In the genomic region with DNA sequence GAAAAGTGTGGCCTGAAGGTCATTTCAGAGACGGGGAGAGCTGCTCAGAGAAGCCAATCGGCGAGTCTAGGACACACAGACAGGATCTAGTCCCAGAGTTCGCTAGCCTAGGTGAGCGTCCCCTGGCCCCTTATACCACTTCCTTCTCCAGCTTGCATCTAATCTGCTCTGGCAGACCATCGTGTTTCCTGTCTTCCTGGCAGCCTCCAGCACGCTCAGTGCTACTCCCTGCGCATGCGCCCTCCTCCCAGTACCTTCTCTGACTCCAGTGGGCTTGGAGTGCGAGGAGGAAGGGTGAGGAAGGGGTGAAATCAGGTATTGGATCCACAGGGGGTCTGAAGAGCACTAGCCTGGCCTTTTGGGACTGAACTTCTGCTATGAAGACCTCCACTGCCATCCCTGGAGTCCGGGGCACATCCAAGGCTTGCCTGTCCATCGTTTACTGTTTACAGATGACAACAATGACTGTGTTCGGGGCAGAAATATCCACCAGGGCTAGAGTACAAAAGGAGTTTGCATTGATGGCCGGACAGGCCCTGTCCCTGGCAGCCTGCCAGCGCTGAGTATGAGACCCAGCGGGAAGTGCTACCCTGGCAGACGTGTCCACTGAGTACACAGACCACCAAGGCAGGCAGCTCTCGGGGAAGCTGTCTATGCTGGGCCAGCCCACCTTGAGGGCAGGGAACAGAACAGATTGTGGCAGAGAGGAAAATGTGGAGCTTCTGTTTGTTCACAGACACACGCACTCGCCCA, we compare ENCODE assay signal across 8 mouse cellular contexts. TPM values are rescaled to one million over a fixed set of nuclear protein-coding genes. Genes with fewer than 3 reads are reported as not detected.
DNase-seq lines count a peak whose midpoint lies in the region; ATAC-seq and TF ChIP-seq lines count a peak whose summit lies in the region.

No protein-coding gene starts in this region.

- no peak overlapping the region for H3K9ac ChIP-seq in hindbrain, embryonic 11.5 days (ENCODE audit: low read depth, low read length)
- H3K9ac ChIP-seq in hindbrain, embryonic 14.5 days, result no peak overlapping the region
- no peak overlapping the region; the same call in 1 of the 2 replicates for H3K9ac ChIP-seq in liver, embryonic 12.5 days
- H3K9ac ChIP-seq in midbrain, postnatal 0 days (replicated peaks; ENCODE audit: low read length, poor library complexity, severe bottlenecking), result no peak overlapping the region

- WGBS in hindbrain, embryonic 11.5 days, result 70% methylated on average over 20 of the region's 20 CpGs
- WGBS in hindbrain, embryonic 14.5 days, result 61% methylated on average over 20 of the region's 20 CpGs
- WGBS in liver, embryonic 12.5 days (ENCODE audit: insufficient replicate concordance), result 26% methylated on average over 20 of the region's 20 CpGs
- 64% methylated on average over 20 of the region's 20 CpGs for WGBS in midbrain, postnatal 0 days

- H3K4me1 ChIP-seq in hindbrain, embryonic 11.5 days (replicated peaks; ENCODE audit: control insufficient read depth, insufficient read depth, low read length), result no peaks in the 10 kb centered on the region
- peaks cover 7% of the 10 kb centered on the region; the same call in 1 of the 2 replicates for H3K4me1 ChIP-seq in hindbrain, embryonic 14.5 days (replicated peaks; ENCODE audit: control insufficient read depth, insufficient read depth, low read length)
- peaks cover 32% of the 10 kb centered on the region for H3K4me1 ChIP-seq in liver, embryonic 12.5 days
- H3K4me1 ChIP-seq in midbrain, postnatal 0 days (ENCODE audit: insufficient read depth, low read length), result no peaks in the 10 kb centered on the region

- H3K36me3 ChIP-seq in hindbrain, embryonic 11.5 days (ENCODE audit: control insufficient read depth, insufficient read depth, low read length), result no peaks in the 10 kb centered on the region
- no peaks in the 10 kb centered on the region for H3K36me3 ChIP-seq in hindbrain, embryonic 14.5 days (replicated peaks; ENCODE audit: control insufficient read depth, insufficient read depth)
- H3K36me3 ChIP-seq in liver, embryonic 12.5 days, result no peaks in the 10 kb centered on the region
- no peaks in the 10 kb centered on the region for H3K36me3 ChIP-seq in midbrain, postnatal 0 days (ENCODE audit: insufficient read depth, low read length)

- H3K27ac ChIP-seq in hindbrain, embryonic 11.5 days (ENCODE audit: low read depth, low read length), result no peak overlapping the region
- H3K27ac ChIP-seq in hindbrain, embryonic 14.5 days, result no peak overlapping the region
- peak overlapping the region; percentile 50 for H3K27ac ChIP-seq in liver, embryonic 12.5 days
- no peak overlapping the region for H3K27ac ChIP-seq in midbrain, postnatal 0 days (ENCODE audit: low read depth, low read length)

- no peaks in the 10 kb centered on the region for H3K9me3 ChIP-seq in hindbrain, embryonic 11.5 days (ENCODE audit: control insufficient read depth, low read length)
- H3K9me3 ChIP-seq in hindbrain, embryonic 14.5 days (ENCODE audit: control insufficient read depth, low read length), result no peaks in the 10 kb centered on the region
- H3K9me3 ChIP-seq in liver, embryonic 12.5 days (replicated peaks), result no peaks in the 10 kb centered on the region
- H3K9me3 ChIP-seq in midbrain, postnatal 0 days (ENCODE audit: low read length), result no peaks in the 10 kb centered on the region

- no peak overlapping the region for H3K4me2 ChIP-seq in hindbrain, embryonic 11.5 days (replicated peaks; ENCODE audit: low read depth, low read length)
- no peak overlapping the region for H3K4me2 ChIP-seq in hindbrain, embryonic 14.5 days (replicated peaks)
- peak overlapping the region; percentile 59 for H3K4me2 ChIP-seq in liver, embryonic 12.5 days
- H3K4me2 ChIP-seq in midbrain, postnatal 0 days (ENCODE audit: low read depth, low read length, poor library complexity, severe bottlenecking), result no peak overlapping the region

- ATAC-seq in hindbrain, embryonic 11.5 days (ENCODE audit: low FRiP score), result 0 out of 2 replicates have a peak, but pooled peaks have one; percentile 21
- ATAC-seq in hindbrain, embryonic 14.5 days (ENCODE audit: low FRiP score), result no peak
- peak; percentile 52 for ATAC-seq in liver, embryonic 12.5 days
- no peak for ATAC-seq in midbrain, postnatal 0 days (ENCODE audit: low FRiP score)

- H3K27me3 ChIP-seq in hindbrain, embryonic 11.5 days (ENCODE audit: control insufficient read depth, insufficient read depth, low read length), result no peaks in the 10 kb centered on the region
- H3K27me3 ChIP-seq in hindbrain, embryonic 14.5 days (ENCODE audit: control insufficient read depth, insufficient read depth, low read length), result no peaks in the 10 kb centered on the region
- H3K27me3 ChIP-seq in liver, embryonic 12.5 days (replicated peaks), result no peaks in the 10 kb centered on the region
- H3K27me3 ChIP-seq in midbrain, postnatal 0 days (ENCODE audit: insufficient read depth, low read length), result no peaks in the 10 kb centered on the region

- no peak for TF ChIP-seq CTCF in midbrain, postnatal 0 days (IDR thresholded peaks at IDR 0.05)

- no peak overlapping the region for H3K4me3 ChIP-seq in hindbrain, embryonic 11.5 days (ENCODE audit: low read depth, low read length)
- no peak overlapping the region for H3K4me3 ChIP-seq in hindbrain, embryonic 14.5 days (replicated peaks; ENCODE audit: low read length)
- 0 out of 2 replicates have a peak overlapping the region, but pooled peaks have one; percentile 8 for H3K4me3 ChIP-seq in liver, embryonic 12.5 days
- H3K4me3 ChIP-seq in midbrain, postnatal 0 days (ENCODE audit: low read depth, low read length), result no peak overlapping the region

- DNase-seq in hindbrain, embryonic 11.5 days (ENCODE audit: low spot score), result peak; percentile 35
- DNase-seq in hindbrain, embryonic 14.5 days (ENCODE audit: low spot score), result no peak
- peak; percentile 74 to 79 for DNase-seq in cerebellum, postnatal 14 days
- peak; percentile 63 for DNase-seq in heart, postnatal 4 days
- DNase-seq in midbrain, postnatal 0 days (ENCODE audit: low spot score), result peak; percentile 36
- DNase-seq in layer of hippocampus, adult 9-10 months (ENCODE audit: low spot score), result no peak
- no peak for DNase-seq in urinary bladder, postnatal 14 days (ENCODE audit: low spot score)

RNA-seq across cellular contexts. Expression of a gene that starts 1.9 kb away (rescaled TPM):
- 15.5 and 15.9 TPM in 2 replicates for polyA plus RNA-seq in hindbrain, embryonic 11.5 days (2014; fragmentation: Nextera tagmentation; extraction: Ambion mirVana)
- 16.6 and 17.3 TPM in 2 replicates for polyA plus RNA-seq in hindbrain, embryonic 14.5 days (2014; fragmentation: Nextera tagmentation; extraction: Ambion mirVana)
- 100 to 1,000 TPM; 260 to 270 TPM for total RNA-seq in heart, postnatal 4 days (2021)
- polyA plus RNA-seq in liver, embryonic 12.5 days (2016; fragmentation: Nextera tagmentation; extraction: Ambion mirVana), result 9.4 and 9.9 TPM in 2 replicates
- total RNA-seq in midbrain, postnatal 0 days (2014; rRNA removed), result 18.6 and 22.0 TPM in 2 replicates
- 8.6 and 9.7 TPM in 2 replicates for polyA plus RNA-seq in midbrain, postnatal 0 days (2015; fragmentation: Nextera tagmentation; extraction: Ambion mirVana)

Comparison
In these comparisons a context has a peak if more than half of its experiments do, and no peak if none do; other contexts are left out.
1. ATAC-seq: peak in hindbrain, embryonic 11.5 days (single experiment) and liver, embryonic 12.5 days (single experiment); none in hindbrain, embryonic 14.5 days (single experiment) and midbrain, postnatal 0 days (single experiment).
2. DNase-seq: peak in hindbrain, embryonic 11.5 days (single experiment), cerebellum, postnatal 14 days (2 of 2), heart, postnatal 4 days (single experiment) and midbrain, postnatal 0 days (single experiment); none in hindbrain, embryonic 14.5 days (single experiment), layer of hippocampus, adult 9-10 months (single experiment) and urinary bladder, postnatal 14 days (single experiment).